ENCODE assay signal across 7 mouse cellular contexts in the genomic region with DNA sequence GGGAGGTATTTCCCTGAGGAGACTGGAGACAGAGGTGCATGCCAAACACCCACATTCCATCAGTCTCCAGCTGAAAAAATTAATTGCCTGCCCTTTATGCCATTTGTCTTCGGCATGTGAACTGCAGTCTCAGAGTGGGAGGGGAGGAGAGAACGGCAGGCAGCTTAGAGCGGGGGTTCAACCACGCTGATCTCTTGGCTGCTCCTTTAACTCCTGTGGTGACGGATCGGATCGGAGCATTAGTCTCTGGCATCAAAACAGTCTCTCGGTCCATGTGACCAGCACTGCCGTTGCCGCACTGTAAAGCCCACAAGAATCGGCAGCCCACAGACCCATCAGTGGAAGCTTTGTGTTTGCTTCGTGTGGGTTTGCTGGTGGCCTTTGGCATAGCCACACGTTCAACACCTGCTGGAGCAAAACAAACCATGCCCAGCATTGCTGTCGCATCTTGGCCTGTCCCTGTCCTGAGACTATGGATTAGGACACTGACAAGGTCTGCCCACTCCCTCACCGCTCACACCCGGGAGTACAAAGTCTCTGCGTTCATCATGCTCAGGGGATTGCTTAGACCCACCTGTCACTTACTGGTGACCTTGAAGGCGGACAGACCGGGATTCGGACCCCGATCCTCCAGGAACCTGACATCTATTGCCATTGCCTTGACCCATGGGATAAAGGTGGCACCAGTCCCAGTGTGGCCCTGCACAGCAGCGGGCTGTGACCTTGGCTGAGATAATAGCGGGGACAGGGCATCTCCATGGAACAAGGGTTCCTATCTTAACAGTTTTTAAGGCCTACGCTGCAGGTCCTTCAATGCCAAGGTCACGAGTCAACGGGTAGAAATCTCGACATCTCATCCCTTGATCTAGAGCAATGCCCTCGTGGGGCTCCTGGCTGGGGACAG. TPM values are rescaled to one million over a fixed set of nuclear protein-coding genes. Genes with fewer than 3 reads are reported as not detected.
A peak's percentile ranks its signal among the peaks of the same experiment; 100 is the strongest.
DNase-seq lines count a peak whose midpoint lies in the region; ATAC-seq lines count a peak whose summit lies in the region.

No protein-coding gene starts in this region.

- peak; percentile 55 for DNase-seq in ovary, postnatal 36 days (ENCODE audit: low spot score)
- no peak for DNase-seq in ovary, adult 18-20 months (ENCODE audit: low spot score)
- peak; percentile 53 for DNase-seq in brain, adult 2 months (ENCODE audit: low read depth, low spot score)
- DNase-seq in kidney, postnatal 36 days, result peak; percentile 13 to 15
- DNase-seq in urinary bladder, postnatal 10 days (ENCODE audit: low spot score), result no peak

- peaks cover 34% of the 10 kb centered on the region for H3K4me1 ChIP-seq in heart, embryonic 15.5 days (replicated peaks)
- H3K4me1 ChIP-seq in neural tube, embryonic 12.5 days, result peaks cover 12% of the 10 kb centered on the region

- H3K27ac ChIP-seq in heart, embryonic 15.5 days, result peak overlapping the region; percentile 87
- no peak overlapping the region for H3K27ac ChIP-seq in neural tube, embryonic 12.5 days

- H3K36me3 ChIP-seq in heart, embryonic 15.5 days, result no peaks in the 10 kb centered on the region
- H3K36me3 ChIP-seq in neural tube, embryonic 12.5 days, result no peaks in the 10 kb centered on the region

- ATAC-seq in heart, embryonic 15.5 days (replicated peaks; ENCODE audit: insufficient number of reproducible peaks, insufficient read depth, low FRiP score, low read depth), result peak; percentile 59
- ATAC-seq in neural tube, embryonic 12.5 days (ENCODE audit: low FRiP score, low read depth), result peak; percentile 43

- H3K4me3 ChIP-seq in heart, embryonic 15.5 days, result peak overlapping the region; percentile 52
- H3K4me3 ChIP-seq in neural tube, embryonic 12.5 days, result peak overlapping the region; percentile 34

- H3K4me2 ChIP-seq in heart, embryonic 15.5 days, result peak overlapping the region; percentile 71
- peak overlapping the region; percentile 73 for H3K4me2 ChIP-seq in neural tube, embryonic 12.5 days (replicated peaks)

- peak overlapping the region; percentile 64 for H3K9ac ChIP-seq in heart, embryonic 15.5 days
- peak overlapping the region; percentile 58 for H3K9ac ChIP-seq in neural tube, embryonic 12.5 days

- H3K9me3 ChIP-seq in heart, embryonic 15.5 days (replicated peaks), result no peaks in the 10 kb centered on the region
- H3K9me3 ChIP-seq in neural tube, embryonic 12.5 days, result no peaks in the 10 kb centered on the region

- H3K27me3 ChIP-seq in heart, embryonic 15.5 days, result no peaks in the 10 kb centered on the region
- 0 out of 2 replicates have a peak, but pooled peaks cover 11% of the 10 kb centered on the region for H3K27me3 ChIP-seq in neural tube, embryonic 12.5 days (replicated peaks)

- 11% methylated on average over 28 of the region's 28 CpGs for WGBS in heart, embryonic 15.5 days
- 12% methylated on average over 28 of the region's 28 CpGs for WGBS in neural tube, embryonic 12.5 days

RNA-seq across cellular contexts. Expression of a gene that starts 41.3 kb away (rescaled TPM):
- 170 and 186 TPM in 2 replicates for polyA plus RNA-seq in heart, embryonic 15.5 days (2015; fragmentation: Nextera tagmentation; extraction: Ambion mirVana)
- polyA plus RNA-seq in neural tube, embryonic 12.5 days (2016; fragmentation: Nextera tagmentation; extraction: Ambion mirVana), result 252 and 262 TPM in 2 replicates

Comparison
In these comparisons a context has a peak if more than half of its experiments do, and no peak if none do; other contexts are left out.
1. DNase-seq: peak in ovary, postnatal 36 days (single experiment), brain, adult 2 months (single experiment) and kidney, postnatal 36 days (2 of 2); none in ovary, adult 18-20 months (single experiment) and urinary bladder, postnatal 10 days (single experiment).